Mouse (Mus musculus) gastrocnemius, postnatal 25 days (tissue): ENCODE measurements at regions not wholly inside any gene's neighbourhood (a gene's known extent, or its start where the extent isn't known, plus 50 kb on each side); places are given as distances from the start of the nearest gene placed in this dataset.
"Not testable (repeated sequence)": the region's sequence is repeated elsewhere in the genome, so short reads cannot be mapped to it uniquely, and the experiment has no call there.

Experiments used
- DNase-seq: peaks from one replicate; pipeline ENCODE4 v3.0.0; 2022
- microRNA-seq, 2 experiments: library from miRNA; unstranded; fragments of <30 nt; microRNA quantifications; one replicate each; pipeline ENCODE4 v1.2.0; 2021; ENCODE audit warnings: borderline replicate concordance in 2 of 2

DNA sequence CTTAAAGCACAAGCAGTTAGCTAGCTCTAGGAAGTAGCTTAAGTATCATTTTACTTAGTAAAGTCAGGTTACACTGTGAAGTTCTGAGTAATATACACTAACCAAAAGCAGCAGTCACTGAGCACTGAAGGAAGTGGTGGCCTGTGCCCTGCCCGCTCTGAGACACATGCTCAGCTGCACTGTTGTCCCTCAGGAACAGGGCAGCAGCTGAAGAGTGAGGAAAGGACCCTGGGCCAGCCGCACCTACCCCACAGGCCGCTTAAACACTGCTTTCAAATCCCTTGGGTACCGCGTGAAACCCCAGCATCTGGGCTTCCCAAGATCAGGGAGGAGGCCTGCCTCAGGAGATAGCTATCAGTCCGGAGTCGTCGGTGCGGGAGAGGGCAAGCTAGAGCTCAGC is 385.1 kb downstream of the Gm8797 start:
- DNase-seq = not testable (repeated sequence)

DNA sequence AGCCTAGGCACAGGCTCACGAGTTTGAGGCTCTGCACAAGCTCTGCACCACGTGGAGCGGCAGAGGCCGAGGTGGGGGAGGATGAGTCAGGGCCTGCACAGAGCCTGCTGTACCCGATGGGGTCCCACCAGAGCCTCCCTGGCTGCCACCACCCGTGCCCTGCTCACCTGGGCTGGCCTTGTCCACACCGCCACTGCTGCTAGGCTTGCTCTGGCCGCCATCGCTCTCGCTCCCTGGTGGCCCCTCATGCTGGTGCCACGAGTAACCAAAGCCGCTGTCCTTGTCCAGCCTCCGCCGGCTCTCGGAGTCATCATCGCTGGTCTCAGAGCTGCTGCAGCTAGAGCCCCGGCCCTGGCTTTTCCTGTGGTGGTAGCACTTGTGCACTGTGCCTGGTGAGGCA is 386.8 kb downstream of the Gm8797 start:
- DNase-seq = no peak

GRCm38 (mm10) chr3:6173775-6174174 is 423.2 kb downstream of the Gm8797 start:
- DNase-seq = no peak

- no peak for DNase-seq
Observed at GRCm38 (mm10) chr3:6182533-6182932, 431.9 kb downstream of the Gm8797 start.

DNA sequence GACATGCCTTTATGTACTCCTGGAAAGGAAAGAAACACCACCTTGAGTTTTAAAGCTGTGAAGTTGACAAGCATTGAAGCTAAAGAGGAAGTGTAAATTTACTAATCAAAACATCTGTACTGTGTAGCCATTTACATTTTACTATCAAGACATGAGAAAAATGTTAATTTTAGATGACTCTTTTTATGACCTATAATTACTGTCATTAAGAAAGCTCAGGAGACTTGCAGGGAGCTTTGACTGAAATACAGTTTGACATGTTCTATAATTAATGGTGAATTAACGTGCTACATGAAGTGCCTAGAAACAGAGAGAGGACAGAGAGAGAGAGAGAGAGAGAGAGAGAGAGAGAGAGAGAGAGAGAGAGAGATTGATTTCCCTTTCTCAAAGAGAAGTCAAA is 432.8 kb downstream of the Gm8797 start:
- DNase-seq = no peak

GRCm38 (mm10) chr3:6204656-6205055 is 415.6 kb downstream of the 1700008P02Rik start:
- DNase-seq = no peak

DNA sequence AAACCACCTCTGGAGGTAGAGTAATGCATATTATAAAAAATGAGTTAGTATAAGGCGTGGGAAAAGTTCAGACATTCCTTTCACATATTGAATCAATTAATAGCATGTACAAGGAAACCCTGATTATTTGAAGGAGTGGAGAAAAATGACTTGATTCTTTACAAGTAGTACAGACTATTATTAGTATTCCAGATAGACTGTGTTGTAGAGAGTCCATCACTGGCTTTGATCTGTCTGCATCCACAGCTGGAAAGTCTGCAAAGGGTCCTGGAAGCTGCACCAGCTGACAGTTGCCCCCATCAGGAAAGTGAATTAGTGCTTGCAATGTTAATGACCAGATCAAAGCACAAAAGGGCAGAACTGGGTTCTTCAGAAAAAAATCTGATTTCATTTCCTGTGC is 391.6 kb downstream of the 1700008P02Rik start:
- no peak for DNase-seq

Small RNA genes lying in the stretch of these regions (microRNA-seq; reads per million reads assigned to microRNA genes)
- gene Gm25144 (0 reads per million in 2 experiments), gene Gm25352 (0 reads per million in 2 experiments)
